Mouse (Mus musculus) embryo, embryonic 11.5 days (tissue): ENCODE data around the gene Olfr720.

ENCODE experiments used
- DNase-seq: peaks from one replicate; pipeline ENCODE4 v3.0.0-alpha.2; 2012; ENCODE audit warnings: low read depth, low spot score

The Olfr720 gene

DNA sequence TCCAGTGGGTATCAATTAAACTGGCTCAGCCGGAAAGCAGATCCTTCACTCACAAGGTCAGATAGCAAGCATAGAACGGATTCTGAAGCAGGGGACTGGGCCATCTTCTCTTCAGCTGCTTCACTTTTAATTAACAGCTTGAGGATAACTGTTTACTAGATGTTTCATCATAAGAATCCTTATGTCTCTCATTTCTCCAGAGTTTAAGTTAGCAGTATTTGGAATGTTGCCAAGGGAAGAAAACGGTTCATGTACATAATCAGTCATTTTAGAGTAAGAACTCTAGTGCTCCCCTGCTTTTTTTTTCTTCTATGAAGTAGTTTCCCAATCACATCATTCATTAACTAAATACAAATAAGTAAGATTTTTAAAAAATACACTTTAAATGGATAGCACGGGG, at the start of gene Olfr720:
Olfr720 (minus strand) TSS at position 101 of the 400 bp plus-strand sequence.
- no peak for DNase-seq
